Mouse (Mus musculus) kidney, embryonic 15.5 days (tissue): ENCODE data around the gene Ccl4. TPM values are rescaled to one million over a fixed set of nuclear protein-coding genes. Genes with fewer than 3 reads are reported as not detected.

Experiments
- ATAC-seq: fragments of 200-750 bp; cut with Nextera tagmentation; replicated peaks from 2 replicates; pipeline ENCODE4 v1.8.0; 2017; ENCODE audit warnings: moderate TSS enrichment; ENCODE audit not compliant: low FRiP score
- H3K27ac ChIP-seq: fragments of 300-500 bp; sonication (generic); 2 replicates; pipeline ENCODE4 v1.5.1; 2015; ENCODE audit warnings: mild to moderate bottlenecking, inconsistent platforms
- H3K27me3 ChIP-seq: fragments of 300-500 bp; sonication (generic); 2 replicates; pipeline ENCODE4 v1.6.1; 2015; ENCODE audit warnings: inconsistent platforms
- H3K36me3 ChIP-seq: fragments of 300-500 bp; sonication (generic); 2 replicates; pipeline ENCODE4 v1.6.1; 2015; ENCODE audit warnings: inconsistent platforms
- H3K4me1 ChIP-seq: fragments of 300-500 bp; sonication (generic); 2 replicates; pipeline ENCODE4 v1.6.1; 2015; ENCODE audit warnings: inconsistent platforms
- H3K4me2 ChIP-seq: fragments of 300-500 bp; sonication (generic); 2 replicates; pipeline ENCODE4 v1.6.1; 2015; ENCODE audit warnings: moderate library complexity, mild to moderate bottlenecking, inconsistent platforms
- H3K4me3 ChIP-seq: fragments of 300-500 bp; sonication (generic); replicated peaks from 2 replicates; pipeline ENCODE4 v1.5.1; 2015; ENCODE audit warnings: mild to moderate bottlenecking, inconsistent platforms
- H3K9ac ChIP-seq: fragments of 300-500 bp; sonication (generic); 2 replicates; pipeline ENCODE4 v1.6.1; 2015; ENCODE audit warnings: mild to moderate bottlenecking, inconsistent platforms
- H3K9me3 ChIP-seq: fragments of 300-500 bp; sonication (generic); replicated peaks from 2 replicates; pipeline ENCODE4 v1.6.1; 2016; ENCODE audit warnings: inconsistent platforms
- WGBS: fragments of 180-500 bp; shearing (Covaris S2); methylation state at CpG from one replicate; pipeline ENCODE4 v1.1.7; 2015; ENCODE audit warnings: mixed read lengths; 5-methylcytosine and 5-hydroxymethylcytosine counted together
- polyA plus RNA-seq: library from polyadenylated mRNA; unstranded; fragments of >200 nt; fragmentation: Nextera tagmentation; extraction: Ambion mirVana; gene quantifications from 2 replicates; pipeline ENCODE4 v1.2.1, GENCODE M21; 2015

The Ccl4 gene
- polyA plus RNA-seq, 1 experiment from 2014 or later: 0.34 TPM

GRCm38 (mm10) chr11:83639533-83639932 is 22.9 kb upstream of the Ccl4 start:
- H3K4me1 ChIP-seq: no peaks in the 10 kb centered on the region
- H3K27ac ChIP-seq: no peak overlapping the region
- no peak for ATAC-seq
- no peaks in the 10 kb centered on the region for H3K27me3 ChIP-seq
- H3K9ac ChIP-seq: no peak overlapping the region
- no peak overlapping the region for H3K4me3 ChIP-seq
- H3K4me2 ChIP-seq: no peak overlapping the region
- 66% methylated on average over 3 of the region's 3 CpGs for WGBS
- H3K9me3 ChIP-seq: no peaks in the 10 kb centered on the region
- H3K36me3 ChIP-seq: no peaks in the 10 kb centered on the region

- H3K4me2 ChIP-seq: no peak overlapping the region
- WGBS: 80% methylated on average over 5 of the region's 5 CpGs
- H3K9me3 ChIP-seq: no peaks in the 10 kb centered on the region
- no peaks in the 10 kb centered on the region for H3K4me1 ChIP-seq
- no peak overlapping the region for H3K4me3 ChIP-seq
- no peaks in the 10 kb centered on the region for H3K27me3 ChIP-seq
- H3K27ac ChIP-seq: no peak overlapping the region
- H3K36me3 ChIP-seq: no peaks in the 10 kb centered on the region
- H3K9ac ChIP-seq: no peak overlapping the region
- ATAC-seq: no peak
Observed at GRCm38 (mm10) chr11:83640141-83640540, 22.2 kb upstream of the Ccl4 start.

GRCm38 (mm10) chr11:83641216-83641615 is 21.2 kb upstream of the Ccl4 start:
- no peaks in the 10 kb centered on the region for H3K4me1 ChIP-seq
- WGBS: 68% methylated on average over 2 of the region's 2 CpGs
- no peak overlapping the region for H3K27ac ChIP-seq
- H3K9ac ChIP-seq: no peak overlapping the region
- no peak for ATAC-seq
- H3K4me2 ChIP-seq: no peak overlapping the region
- no peaks in the 10 kb centered on the region for H3K9me3 ChIP-seq
- no peaks in the 10 kb centered on the region for H3K36me3 ChIP-seq
- no peaks in the 10 kb centered on the region for H3K27me3 ChIP-seq
- H3K4me3 ChIP-seq: no peak overlapping the region

GRCm38 (mm10) chr11:83645521-83645920 is 16.9 kb upstream of the Ccl4 start, which contains the start of gene Rpl9-ps1:
Rpl9-ps1 (minus strand) TSS chr11:83645621.
- WGBS: 80% methylated on average over 1 of the region's 1 CpGs
- Histone ChIP-seq H3K27me3 (no peaks in the 10 kb centered on the region), H3K36me3 (no peaks in the 10 kb centered on the region), H3K4me2 (no peak within 1 kb of the TSS), H3K9ac (no peak within 1 kb of the TSS), H3K4me1 (no peaks in the 10 kb centered on the region), H3K9me3 (no peaks in the 10 kb centered on the region), H3K4me3 (no peak within 1 kb of the TSS), H3K27ac (no peak within 1 kb of the TSS)
- no peak for ATAC-seq

GRCm38 (mm10) chr11:83646356-83647149 is 15.8 kb upstream of the Ccl4 start:
- Histone ChIP-seq H3K9me3 (no peaks in the 10 kb centered on the region), H3K4me3 (no peak overlapping the region), H3K27ac (no peak overlapping the region), H3K36me3 (no peaks in the 10 kb centered on the region), H3K27me3 (no peaks in the 10 kb centered on the region), H3K4me1 (no peaks in the 10 kb centered on the region), H3K4me2 (no peak overlapping the region), H3K9ac (no peak overlapping the region)
- WGBS: 94% methylated on average over 6 of the region's 6 CpGs
- ATAC-seq: no peak

GRCm38 (mm10) chr11:83649305-83649841 is 13.0 kb upstream of the Ccl4 start, which contains the start of gene Ccl3:
Ccl3 (minus strand) TSS chr11:83649355.
- no peaks in the 10 kb centered on the region for H3K36me3 ChIP-seq
- 79% methylated on average over 8 of the region's 8 CpGs for WGBS
- no peak within 1 kb of the TSS for H3K27ac ChIP-seq
- H3K4me2 ChIP-seq: no peak within 1 kb of the TSS
- H3K4me1 ChIP-seq: no peaks in the 10 kb centered on the region
- ATAC-seq: no peak
- no peaks in the 10 kb centered on the region for H3K27me3 ChIP-seq
- no peak within 1 kb of the TSS for H3K9ac ChIP-seq
- no peaks in the 10 kb centered on the region for H3K9me3 ChIP-seq
- H3K4me3 ChIP-seq: no peak within 1 kb of the TSS

- H3K4me1 ChIP-seq: no peaks in the 10 kb centered on the region
- H3K27me3 ChIP-seq: no peaks in the 10 kb centered on the region
- no peak overlapping the region for H3K9ac ChIP-seq
- H3K36me3 ChIP-seq: no peaks in the 10 kb centered on the region
- no peak overlapping the region for H3K27ac ChIP-seq
- 89% methylated on average over 8 of the region's 8 CpGs for WGBS
- H3K4me2 ChIP-seq: no peak overlapping the region
- no peak for ATAC-seq
- no peak overlapping the region for H3K4me3 ChIP-seq
- H3K9me3 ChIP-seq: no peaks in the 10 kb centered on the region
Observed at GRCm38 (mm10) chr11:83654606-83655005, 7.8 kb upstream of the Ccl4 start.

- 79% methylated on average over 3 of the region's 3 CpGs for WGBS
- Histone ChIP-seq H3K4me1 (no peaks in the 10 kb centered on the region), H3K36me3 (no peaks in the 10 kb centered on the region), H3K9me3 (no peaks in the 10 kb centered on the region), H3K27me3 (no peaks in the 10 kb centered on the region), H3K27ac (no peak overlapping the region), H3K9ac (no peak overlapping the region), H3K4me3 (no peak overlapping the region), H3K4me2 (no peak overlapping the region)
- ATAC-seq: no peak
Observed at GRCm38 (mm10) chr11:83657508-83657907, 4.9 kb upstream of the Ccl4 start.

- H3K4me2 ChIP-seq: no peak overlapping the region
- H3K27ac ChIP-seq: no peak overlapping the region
- no peaks in the 10 kb centered on the region for H3K4me1 ChIP-seq
- no peaks in the 10 kb centered on the region for H3K9me3 ChIP-seq
- WGBS: 54% methylated on average over 6 of the region's 6 CpGs
- no peak overlapping the region for H3K9ac ChIP-seq
- H3K4me3 ChIP-seq: no peak overlapping the region
- H3K36me3 ChIP-seq: no peaks in the 10 kb centered on the region
- no peaks in the 10 kb centered on the region for H3K27me3 ChIP-seq
- ATAC-seq: no peak
Observed at GRCm38 (mm10) chr11:83658797-83659196, 3.6 kb upstream of the Ccl4 start.

- ATAC-seq: no peak
- Histone ChIP-seq H3K4me3 (no peak overlapping the region), H3K27me3 (no peaks in the 10 kb centered on the region), H3K4me1 (no peaks in the 10 kb centered on the region), H3K4me2 (no peak overlapping the region), H3K9ac (no peak overlapping the region), H3K36me3 (no peaks in the 10 kb centered on the region), H3K27ac (no peak overlapping the region), H3K9me3 (no peaks in the 10 kb centered on the region)
- WGBS: 60% methylated on average over 5 of the region's 5 CpGs
Observed at GRCm38 (mm10) chr11:83663532-83663931, 1.1 kb downstream of the Ccl4 start.

- Histone ChIP-seq H3K27me3 (no peaks in the 10 kb centered on the region), H3K36me3 (no peaks in the 10 kb centered on the region), H3K4me2 (no peak overlapping the region), H3K4me1 (no peaks in the 10 kb centered on the region), H3K9me3 (no peaks in the 10 kb centered on the region), H3K4me3 (no peak overlapping the region), H3K27ac (no peak overlapping the region), H3K9ac (no peak overlapping the region)
- ATAC-seq: no peak
Observed at GRCm38 (mm10) chr11:83671743-83672142, 9.4 kb downstream of the Ccl4 start.

- H3K4me1 ChIP-seq: no peaks in the 10 kb centered on the region
- no peak overlapping the region for H3K27ac ChIP-seq
- no peak overlapping the region for H3K4me2 ChIP-seq
- ATAC-seq: no peak
- H3K27me3 ChIP-seq: no peaks in the 10 kb centered on the region
- H3K36me3 ChIP-seq: no peaks in the 10 kb centered on the region
- H3K9ac ChIP-seq: no peak overlapping the region
- H3K9me3 ChIP-seq: no peaks in the 10 kb centered on the region
- H3K4me3 ChIP-seq: no peak overlapping the region
- 90% methylated on average over 1 of the region's 1 CpGs for WGBS
Observed at GRCm38 (mm10) chr11:83675665-83676064, 13.3 kb downstream of the Ccl4 start.

GRCm38 (mm10) chr11:83689918-83690317 is 27.5 kb downstream of the Ccl4 start:
- no peak overlapping the region for H3K4me3 ChIP-seq
- no peaks in the 10 kb centered on the region for H3K27me3 ChIP-seq
- H3K9me3 ChIP-seq: no peaks in the 10 kb centered on the region
- H3K4me1 ChIP-seq: no peaks in the 10 kb centered on the region
- H3K27ac ChIP-seq: no peak overlapping the region
- 81% methylated on average over 1 of the region's 1 CpGs for WGBS
- ATAC-seq: no peak
- no peaks in the 10 kb centered on the region for H3K36me3 ChIP-seq
- no peak overlapping the region for H3K9ac ChIP-seq
- no peak overlapping the region for H3K4me2 ChIP-seq
